Mouse (Mus musculus) frontal cortex, postnatal 25 days (tissue): ENCODE results near the gene Stk39.

Experiments
- DNase-seq, 2 experiments: peaks; one replicate each; pipeline ENCODE4 v3.0.0; 2022; ENCODE audit warnings: low spot score in 2 of 2

Stk39 gene

GRCm38 (mm10) chr2:68421002-68421401 is 51.1 kb downstream of the Stk39 start:
- no peak for DNase-seq

GRCm38 (mm10) chr2:68420223-68420622 is 51.8 kb downstream of the Stk39 start:
- no peak for DNase-seq

- no peak for DNase-seq
Observed at GRCm38 (mm10) chr2:68419746-68420145, 52.3 kb downstream of the Stk39 start.

- DNase-seq, result no peak
Observed at GRCm38 (mm10) chr2:68419165-68419564, 52.9 kb downstream of the Stk39 start.

- DNase-seq, result no peak
Observed at GRCm38 (mm10) chr2:68417081-68417480, 55.0 kb downstream of the Stk39 start.

GRCm38 (mm10) chr2:68415691-68416090 is 56.4 kb downstream of the Stk39 start:
- DNase-seq, result no peak

GRCm38 (mm10) chr2:68412149-68412548 is 59.9 kb downstream of the Stk39 start:
- DNase-seq, result no peak

GRCm38 (mm10) chr2:68411201-68411600 is 60.9 kb downstream of the Stk39 start:
- DNase-seq, result no peak

- no peak for DNase-seq
Observed at GRCm38 (mm10) chr2:68409640-68410215, 62.3 kb downstream of the Stk39 start.

GRCm38 (mm10) chr2:68408271-68408980 is 63.6 kb downstream of the Stk39 start:
- no peak for DNase-seq

- no peak for DNase-seq
Observed at GRCm38 (mm10) chr2:68407179-68407950, 64.7 kb downstream of the Stk39 start.

GRCm38 (mm10) chr2:68406571-68407074 is 65.4 kb downstream of the Stk39 start:
- DNase-seq, result no peak

GRCm38 (mm10) chr2:68405163-68405715 is 66.8 kb downstream of the Stk39 start:
- DNase-seq, result no peak

- DNase-seq, result no peak
Observed at GRCm38 (mm10) chr2:68404274-68405162, 67.5 kb downstream of the Stk39 start.

- no peak for DNase-seq
Observed at GRCm38 (mm10) chr2:68393611-68394549, 78.2 kb downstream of the Stk39 start.

- no peak for DNase-seq
Observed at GRCm38 (mm10) chr2:68387824-68388582, 84.1 kb downstream of the Stk39 start.

- no peak for DNase-seq
Observed at GRCm38 (mm10) chr2:68386313-68386863, 85.7 kb downstream of the Stk39 start.

GRCm38 (mm10) chr2:68385654-68386312 is 86.3 kb downstream of the Stk39 start:
- DNase-seq, result no peak

- no peak for DNase-seq
Observed at GRCm38 (mm10) chr2:68383964-68384363, 88.1 kb downstream of the Stk39 start.
